Comparison of ENCODE assay signal across 9 mouse cellular contexts in the genomic region with DNA sequence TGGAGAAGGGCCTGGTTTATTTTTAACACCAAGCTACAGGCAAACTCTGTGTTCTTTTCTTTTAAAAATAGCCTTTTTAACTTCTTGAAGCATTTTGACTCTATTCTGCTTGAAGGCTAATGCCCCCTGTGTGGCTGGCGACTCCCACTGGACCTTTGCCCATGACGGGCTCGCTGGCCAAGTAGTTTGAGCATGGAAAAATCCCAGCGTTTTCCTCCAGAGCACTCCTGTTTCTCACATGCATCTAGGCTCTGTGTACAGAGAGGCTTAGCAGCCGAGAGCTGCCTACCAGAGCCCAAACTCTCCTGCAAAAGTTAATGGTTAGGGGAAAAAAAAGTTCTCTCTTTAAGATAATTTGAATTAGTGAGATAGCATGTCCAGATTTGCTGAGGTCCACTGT. TPM values are rescaled to one million over a fixed set of nuclear protein-coding genes. Genes with fewer than 3 reads are reported as not detected.
DNase-seq lines count a peak whose midpoint lies in the region; ATAC-seq lines count a peak whose summit lies in the region.
"Had no signal": no experiment of that assay in that cellular context is flagged by ENCODE, and none has a peak within 500 bp of the region (broad histone marks: within the 10 kb centered on the region; RNA-seq: fewer than 3 reads in every experiment).

No protein-coding gene starts in this region.

- peak overlapping the region; percentile 70 for H3K27ac ChIP-seq in heart, embryonic 16.5 days (ENCODE audit: low read length)

- ATAC-seq in heart, embryonic 16.5 days (replicated peaks; ENCODE audit: extremely low read depth, insufficient read depth, low FRiP score) = no peak; the same call in 1 of the 2 replicates

- no peaks in the 10 kb centered on the region; the same call in 1 of the 2 replicates for H3K9me3 ChIP-seq in heart, embryonic 16.5 days (replicated peaks; ENCODE audit: control insufficient read depth, low read length)

- peak; percentile 58 for DNase-seq in right cerebral cortex, adult 18-20 months
- DNase-seq in right cerebral cortex, postnatal 14 days = no peak
- DNase-seq in cerebellum, postnatal 36 days = peak; percentile 79 to 83
- peak; percentile 50 to 71 for DNase-seq in layer of hippocampus, postnatal 10 days (ENCODE audit: low spot score in 2 of 2)
- DNase-seq in right cerebral cortex, adult 2 months (ENCODE audit: low spot score in 2 of 2) = peak; percentile 54 to 66
- DNase-seq in spleen, adult 18-20 months = no peak
- no peak for DNase-seq in yolk sac, embryonic 10.5 days (ENCODE audit: low spot score)

- H3K9ac ChIP-seq in heart, embryonic 16.5 days (ENCODE audit: low read length) = no peak overlapping the region

- peaks cover 24% of the 10 kb centered on the region for H3K4me1 ChIP-seq in heart, embryonic 16.5 days (ENCODE audit: control insufficient read depth, insufficient read depth, low read length)

- 22% methylated on average over 5 of the region's 5 CpGs for WGBS in heart, embryonic 16.5 days

- H3K4me2 ChIP-seq in heart, embryonic 16.5 days (ENCODE audit: low read depth, low read length) = peak overlapping the region; percentile 17; the same call in 1 of the 2 replicates

- no peaks in the 10 kb centered on the region for H3K36me3 ChIP-seq in heart, embryonic 16.5 days (ENCODE audit: control insufficient read depth, insufficient read depth)

- no peaks in the 10 kb centered on the region for H3K27me3 ChIP-seq in heart, embryonic 16.5 days (ENCODE audit: control insufficient read depth, insufficient read depth, low read length)

- no peak overlapping the region for H3K4me3 ChIP-seq in heart, embryonic 16.5 days (ENCODE audit: low read length)

RNA-seq across cellular contexts. Expression of gene Anapc15-ps, which starts 52.7 kb away (rescaled TPM):
- polyA plus RNA-seq in heart, embryonic 16.5 days (2015; fragmentation: Nextera tagmentation; extraction: Ambion mirVana) = 0.71 TPM in 1 of 2 replicates, not detected in the other
- total RNA-seq in layer of hippocampus, postnatal 10 days (2021) = not detected
- total RNA-seq: layer of hippocampus, adult 18-20 months had no signal

Comparison
In these comparisons a context has a peak if more than half of its experiments do, and no peak if none do; other contexts are left out.
1. DNase-seq: peak in right cerebral cortex, adult 18-20 months (single experiment), cerebellum, postnatal 36 days (2 of 2), layer of hippocampus, postnatal 10 days (2 of 2) and right cerebral cortex, adult 2 months (2 of 2); none in right cerebral cortex, postnatal 14 days (single experiment), spleen, adult 18-20 months (0 of 2) and yolk sac, embryonic 10.5 days (single experiment).